Mouse (Mus musculus) olfactory bulb, adult 2 months (tissue): Measurements from ENCODE around the gene Dqx1. TPM values are rescaled to one million over a fixed set of nuclear protein-coding genes. Genes with fewer than 3 reads are reported as not detected.

Experiments
- H3K27ac ChIP-seq: fragments of 200-500 bp; 2 replicates; pipeline ENCODE4 v1.5.1; 2012; ENCODE audit warnings: low read depth, low read length; ENCODE audit not compliant: insufficient read depth
- H3K4me1 ChIP-seq: fragments of 200-500 bp; 2 replicates; pipeline ENCODE4 v1.6.1; 2012; ENCODE audit warnings: low read length; ENCODE audit not compliant: control insufficient read depth, insufficient read depth
- H3K4me3 ChIP-seq: fragments of 200-500 bp; 2 replicates; pipeline ENCODE4 v1.5.1; 2012; ENCODE audit warnings: mild to moderate bottlenecking, low read depth, low read length, moderate library complexity; ENCODE audit not compliant: insufficient read depth
- CTCF ChIP-seq: fragments of 200-500 bp; IDR thresholded peaks from 2 replicates; pipeline ENCODE4 v1.5.1; 2012; ENCODE audit warnings: low read depth, mild to moderate bottlenecking, low read length, moderate library complexity; ENCODE audit not compliant: insufficient read depth
- POLR2A ChIP-seq: fragments of 200-500 bp; IDR thresholded peaks from 2 replicates; pipeline ENCODE4 v1.6.1; 2012; ENCODE audit warnings: mild to moderate bottlenecking, low read depth, low read length, moderate library complexity; ENCODE audit not compliant: insufficient read depth
- WGBS: fragments of 180-500 bp; shearing (Covaris S2); methylation state at CpG from one replicate; pipeline ENCODE4 v1.1.7; 2018; 5-methylcytosine and 5-hydroxymethylcytosine counted together
- polyA plus RNA-seq: library from polyadenylated mRNA; stranded (reverse); fragments of >200 nt; gene quantifications from 2 replicates; pipeline ENCODE4 v1.2.4, GENCODE M21; 2012; ENCODE audit warnings: low replicate concordance; ENCODE audit not compliant: missing spikeins, insufficient read depth, insufficient read length

The Dqx1 gene
- polyA plus RNA-seq, 1 experiment = not detected

DNA sequence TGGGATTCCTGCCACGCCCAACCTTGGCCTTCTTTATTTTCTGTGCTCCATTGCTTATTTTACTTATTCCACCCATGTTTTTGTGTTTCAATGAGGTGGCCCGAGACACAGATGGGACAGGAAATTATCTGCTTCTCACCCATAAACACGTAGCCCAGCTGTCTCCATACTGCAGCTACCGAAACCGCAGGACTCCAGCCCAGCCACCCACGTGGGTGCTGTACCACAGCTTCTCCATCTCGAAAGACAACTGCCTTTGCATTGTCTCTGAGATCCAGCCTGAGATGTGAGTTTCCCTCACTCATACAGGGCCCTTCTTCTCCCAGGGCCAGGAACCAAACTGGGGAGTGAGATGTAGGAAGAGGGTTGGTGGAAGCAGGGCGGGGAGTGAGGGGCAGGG, 8.4 kb downstream of the Dqx1 start:
- 34% methylated on average over 8 of the region's 8 CpGs for WGBS
- no peak overlapping the region for H3K27ac ChIP-seq
- no peak overlapping the region for H3K4me3 ChIP-seq
- TF ChIP-seq POLR2A = no peak
- no peak for TF ChIP-seq CTCF
- peaks cover 8% of the 10 kb centered on the region for H3K4me1 ChIP-seq

DNA sequence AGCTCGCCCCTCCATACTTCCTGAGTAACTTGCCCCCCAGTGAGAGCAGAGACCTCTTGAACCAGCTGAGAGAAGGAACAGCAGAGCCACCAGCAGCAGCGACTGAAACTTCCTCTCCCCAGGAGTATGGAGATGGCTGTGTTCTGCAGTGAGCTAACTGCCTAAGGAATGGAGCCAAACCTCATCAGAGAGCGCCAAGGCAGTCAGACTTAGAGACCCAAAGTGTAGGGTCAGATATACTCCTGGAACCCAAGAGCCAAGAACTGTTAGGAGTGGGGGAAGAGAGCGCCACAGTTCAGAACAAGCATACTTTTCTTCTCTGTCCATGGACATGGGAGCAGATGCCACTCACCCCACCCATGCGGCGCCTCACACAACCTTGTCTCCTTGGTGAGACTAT, 8.8 kb downstream of the Dqx1 start:
- Histone ChIP-seq H3K4me3 (no peak overlapping the region), H3K4me1 (peaks cover 8% of the 10 kb centered on the region), H3K27ac (no peak overlapping the region)
- TF ChIP-seq POLR2A (no peak), CTCF (no peak)
- whole genome bisulfite sequencing = 33% methylated on average over 6 of the region's 6 CpGs

DNA sequence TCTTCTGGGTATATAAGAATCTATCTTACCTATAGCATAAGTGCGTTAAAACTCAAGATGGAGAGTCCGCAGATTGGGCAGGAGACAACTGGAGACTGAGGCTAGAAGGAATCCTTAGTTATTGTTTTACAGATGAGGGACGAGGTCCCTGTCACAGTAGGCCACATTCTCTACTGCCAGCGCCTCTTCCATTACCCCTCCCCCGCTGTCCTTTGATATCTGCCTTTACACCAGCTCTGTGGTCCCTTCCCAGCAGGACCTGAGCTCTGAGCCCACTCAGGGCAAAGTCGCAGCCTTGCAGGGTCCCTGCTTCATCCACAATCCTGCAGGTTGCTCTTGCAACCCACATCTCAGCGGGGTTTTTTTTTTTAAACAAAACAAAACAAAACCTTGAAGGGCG, 10.6 kb downstream of the Dqx1 start:
- Histone ChIP-seq H3K27ac (no peak overlapping the region), H3K4me3 (no peak overlapping the region), H3K4me1 (peaks cover 8% of the 10 kb centered on the region)
- TF ChIP-seq POLR2A = no peak
- TF ChIP-seq CTCF = no peak
- 11% methylated on average over 8 of the region's 8 CpGs for WGBS

DNA sequence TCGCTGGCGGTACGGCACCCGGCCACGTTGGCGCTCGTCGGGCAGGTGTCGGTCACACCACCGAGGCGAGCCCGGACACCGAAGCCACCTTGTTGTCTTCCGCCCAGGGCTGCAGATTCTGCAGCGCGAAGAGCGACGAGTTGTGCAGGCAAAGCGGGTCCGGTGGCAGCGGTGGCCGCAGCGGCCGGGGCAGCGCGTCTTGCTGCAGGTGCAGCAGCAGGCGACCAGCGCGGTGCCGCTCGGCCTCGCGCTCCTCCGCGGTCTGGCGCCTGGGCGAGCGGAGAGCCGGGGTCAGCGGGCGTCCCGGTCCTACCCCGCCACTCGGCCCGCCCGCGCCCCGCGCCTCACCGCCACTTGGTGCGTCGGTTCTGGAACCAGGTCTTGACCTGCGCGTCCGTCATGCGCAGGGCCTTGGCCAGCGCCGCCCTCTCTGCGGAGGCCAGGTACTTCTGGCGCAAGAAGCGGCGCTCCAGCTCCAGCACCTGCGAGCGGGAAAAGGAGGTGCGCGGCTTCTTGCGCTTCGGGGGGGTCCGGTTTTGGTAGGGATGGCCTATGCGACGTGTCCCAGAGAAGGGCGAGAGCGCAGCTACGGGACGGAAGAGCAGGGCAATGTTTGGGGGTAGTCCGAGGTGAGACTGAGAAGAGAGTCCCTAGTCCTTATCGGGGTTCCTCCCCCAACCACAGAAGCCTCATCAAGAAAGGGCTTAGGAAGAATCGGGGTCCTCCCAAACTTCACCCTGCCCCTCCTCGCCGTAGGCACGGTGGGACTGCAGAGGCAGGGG, 11.3 kb downstream of the Dqx1 start:
- TF ChIP-seq CTCF (no peak), POLR2A (no peak)
- WGBS = 1% methylated on average over 81 of the region's 81 CpGs
- no peak overlapping the region for H3K27ac ChIP-seq
- no peak overlapping the region for H3K4me3 ChIP-seq
- peaks cover 8% of the 10 kb centered on the region for H3K4me1 ChIP-seq

DNA sequence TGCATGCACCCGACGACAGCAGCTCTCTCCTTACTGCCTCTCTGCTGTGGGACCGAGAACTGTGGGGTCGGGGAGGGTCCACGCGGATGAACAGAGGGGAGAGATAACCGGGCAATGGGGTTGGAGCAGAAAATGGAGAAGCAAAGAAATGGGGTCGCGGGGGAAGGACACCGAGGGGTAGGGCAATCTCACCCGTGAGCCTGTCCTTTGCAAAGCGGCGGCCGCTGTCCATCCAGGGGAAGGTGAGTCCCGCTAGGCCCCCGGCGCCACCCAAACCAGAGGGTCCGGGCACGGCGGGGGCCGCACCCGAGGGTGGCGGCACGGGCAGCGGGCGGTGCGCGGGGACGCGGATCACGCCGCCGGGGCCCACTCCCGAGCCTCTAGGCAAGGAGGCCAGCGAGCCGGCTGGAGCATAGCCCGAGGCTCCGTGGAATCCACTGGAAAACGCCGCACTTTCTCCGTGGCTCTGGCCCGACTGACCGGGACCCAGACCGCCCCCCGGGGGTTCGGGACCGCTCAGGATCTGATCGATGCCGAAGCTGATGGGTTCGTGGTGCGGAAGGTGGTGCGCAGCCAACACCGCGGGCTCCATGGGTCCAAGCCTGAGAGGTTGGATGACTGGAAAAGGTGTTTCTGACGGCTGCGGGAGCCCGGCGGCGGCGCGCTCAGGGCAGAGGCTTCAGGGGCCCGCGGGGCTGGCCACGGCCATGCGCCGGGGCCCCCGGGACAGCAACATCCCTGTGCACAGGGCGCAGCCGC, 12.0 kb downstream of the Dqx1 start:
- TF ChIP-seq POLR2A = no peak
- TF ChIP-seq CTCF = no peak
- WGBS = 2% methylated on average over 69 of the region's 69 CpGs
- peaks cover 8% of the 10 kb centered on the region for H3K4me1 ChIP-seq
- no peak overlapping the region for H3K4me3 ChIP-seq
- H3K27ac ChIP-seq = no peak overlapping the region

DNA sequence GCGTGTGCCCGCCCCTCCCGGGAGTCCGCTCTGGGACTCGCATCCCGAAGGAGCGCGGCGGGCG, 12.4 kb downstream of the Dqx1 start, which contains the start of gene Tlx2:
Gene Tlx2, minus strand, starts transcription at position 47 of the 64 bp plus-strand sequence.
- H3K4me3 ChIP-seq = no peak within 1 kb of the TSS
- no peak within 1 kb of the TSS for H3K27ac ChIP-seq
- WGBS = 1% methylated on average over 10 of the region's 10 CpGs
- TF ChIP-seq POLR2A (no peak), CTCF (no peak)
- H3K4me1 ChIP-seq = peaks cover 8% of the 10 kb centered on the region

DNA sequence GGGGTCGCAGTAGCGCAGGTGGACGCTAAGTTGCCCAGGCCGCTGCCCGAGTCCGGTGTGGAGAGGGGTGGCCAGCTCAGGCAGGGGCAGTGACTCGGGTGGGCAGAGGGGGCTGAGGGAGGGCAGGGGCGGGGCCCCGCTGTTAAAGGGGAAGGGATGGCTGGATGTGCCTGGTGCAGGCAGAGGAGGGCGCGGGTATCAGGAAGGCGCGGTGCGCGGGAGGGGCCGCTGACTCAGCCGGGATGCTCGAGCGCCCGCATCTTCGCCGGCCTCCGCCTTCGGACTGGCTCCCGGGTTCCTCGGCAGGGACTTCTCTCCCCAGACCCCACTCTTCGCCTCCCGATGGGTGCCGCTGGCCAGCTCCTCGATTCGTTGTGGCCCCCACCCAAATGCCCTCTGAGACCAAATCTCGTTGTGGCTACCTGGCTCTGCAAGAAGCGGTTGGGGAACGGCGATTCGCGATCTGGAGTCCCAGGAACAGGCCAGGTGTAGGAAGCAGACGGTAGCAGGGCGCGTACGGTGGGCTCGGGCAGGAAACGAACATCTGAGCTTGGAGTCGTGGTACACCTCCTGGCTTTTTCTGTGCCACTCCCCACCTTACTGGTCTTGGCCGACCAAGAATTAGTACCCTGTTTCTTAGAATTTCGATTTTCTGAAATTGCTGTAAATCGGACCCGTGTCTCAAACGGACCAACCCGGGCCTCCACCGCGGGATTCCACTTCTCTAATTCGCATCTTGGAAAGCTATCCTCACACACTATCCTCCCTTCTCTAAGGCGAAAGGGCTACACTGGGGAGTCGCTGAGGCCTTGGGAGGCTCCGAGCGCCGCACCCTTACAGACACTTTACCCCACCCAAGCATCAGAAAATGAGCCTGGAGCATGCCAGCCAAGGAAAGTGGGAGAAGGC, 12.9 kb downstream of the Dqx1 start:
- Histone ChIP-seq H3K4me1 (peaks cover 8% of the 10 kb centered on the region), H3K4me3 (no peak overlapping the region), H3K27ac (no peak overlapping the region)
- WGBS = 1% methylated on average over 57 of the region's 58 CpGs
- TF ChIP-seq CTCF (no peak), POLR2A (no peak)

DNA sequence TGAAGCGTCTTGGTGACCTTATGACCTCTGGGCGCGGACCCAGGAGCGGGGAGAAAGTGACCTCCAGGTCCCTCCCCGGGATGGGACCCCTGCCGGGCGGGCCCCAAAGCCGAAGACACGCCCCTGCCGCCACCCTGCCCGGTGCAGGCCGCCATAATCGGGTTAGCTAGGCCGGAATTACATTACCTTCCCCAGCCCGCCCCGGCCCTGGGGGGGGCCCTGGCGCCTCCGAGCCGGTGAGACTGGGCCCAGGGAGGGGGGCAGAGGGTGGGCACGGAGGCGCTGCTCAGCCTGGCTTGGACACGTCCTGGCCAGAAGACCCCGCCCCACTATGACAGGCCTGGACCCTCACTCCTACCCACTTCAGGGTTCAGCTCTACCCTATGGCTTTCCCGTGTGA, 13.6 kb downstream of the Dqx1 start:
- peaks cover 8% of the 10 kb centered on the region for H3K4me1 ChIP-seq
- H3K4me3 ChIP-seq = no peak overlapping the region
- TF ChIP-seq POLR2A (no peak), CTCF (no peak)
- under 1% methylated on average over 24 of the region's 24 CpGs for WGBS
- no peak overlapping the region for H3K27ac ChIP-seq

DNA sequence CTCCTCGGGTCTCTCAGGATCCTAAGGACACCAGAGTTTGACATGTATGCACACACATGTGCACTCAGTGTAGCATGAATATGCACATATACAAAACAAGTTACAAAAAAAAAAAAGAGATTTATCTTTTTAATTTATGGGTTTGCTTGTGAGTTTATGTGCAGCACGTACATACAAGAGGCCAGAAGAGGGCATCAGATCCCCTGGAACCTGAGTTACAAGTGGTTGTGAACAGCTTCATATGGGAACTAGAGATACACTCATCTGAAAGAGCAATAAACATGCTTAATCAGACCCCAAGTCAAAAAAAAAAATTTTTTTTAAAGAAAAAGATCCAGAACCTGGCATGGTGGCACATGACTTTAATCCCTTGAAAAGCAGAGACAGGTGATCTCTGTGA, 17.3 kb downstream of the Dqx1 start:
- no peak for TF ChIP-seq CTCF
- no peak for TF ChIP-seq POLR2A
- H3K4me3 ChIP-seq = no peak overlapping the region
- 10% methylated on average over 2 of the region's 2 CpGs for WGBS
- H3K4me1 ChIP-seq = peaks cover 14% of the 10 kb centered on the region
- no peak overlapping the region for H3K27ac ChIP-seq
